Mouse (Mus musculus): ENCODE measurements at regions not wholly inside any gene's neighbourhood (a gene's known extent, or its start where the extent isn't known, plus 50 kb on each side); places are given as distances from the start of the nearest gene placed in this dataset.
A peak's percentile ranks its signal among the peaks of the same experiment; 100 is the strongest.

- 47% methylated on average over 6 of the region's 6 CpGs for WGBS
- Histone ChIP-seq H3K4me3 (replicated peaks; ENCODE audit: extremely low read depth, low read depth, low read length) (no peak overlapping the region), H3K4me1 (ENCODE audit: control insufficient read depth, insufficient read depth, low read length) (no peaks in the 10 kb centered on the region; the same call in 1 of the 2 replicates)
- TF ChIP-seq POLR2A (IDR thresholded peaks at IDR 0.05; ENCODE audit: borderline replicate concordance, extremely low read depth, low read depth, low read length), result no peak
- TF ChIP-seq CTCF (IDR thresholded peaks at IDR 0.05; ENCODE audit: insufficient read depth, low read length), result no peak
- no peak for DNase-seq
Measured at GRCm38 (mm10) chr7:73624992-73625391, 83.4 kb upstream of the Chd2 start.

GRCm38 (mm10) chr7:73624093-73624600, 82.5 kb upstream of the Chd2 start:
- WGBS, result 64% methylated on average over 3 of the region's 3 CpGs
- TF ChIP-seq POLR2A (IDR thresholded peaks at IDR 0.05; ENCODE audit: borderline replicate concordance, extremely low read depth, low read depth, low read length), result no peak
- no peak for TF ChIP-seq CTCF (IDR thresholded peaks at IDR 0.05; ENCODE audit: insufficient read depth, low read length)
- no peak overlapping the region for H3K4me3 ChIP-seq (replicated peaks; ENCODE audit: extremely low read depth, low read depth, low read length)
- no peaks in the 10 kb centered on the region; the same call in 1 of the 2 replicates for H3K4me1 ChIP-seq (ENCODE audit: control insufficient read depth, insufficient read depth, low read length)
- peak; percentile 55 for DNase-seq

- 82% methylated on average over 2 of the region's 2 CpGs for WGBS
- H3K4me3 ChIP-seq (replicated peaks; ENCODE audit: extremely low read depth, low read depth, low read length), result no peak overlapping the region
Measured at GRCm38 (mm10) chr7:73622468-73622867, 80.8 kb upstream of the Chd2 start.

GRCm38 (mm10) chr7:73620341-73620740, 78.7 kb upstream of the Chd2 start:
- 85% methylated on average over 9 of the region's 9 CpGs for WGBS
- no peak for DNase-seq

More at GRCm38 (mm10) chr7:73622468-73622867, 80.8 kb upstream of the Chd2 start:
- H3K4me1 ChIP-seq (ENCODE audit: control insufficient read depth, insufficient read depth, low read length), result no peaks in the 10 kb centered on the region; the same call in 1 of the 2 replicates
- no peak for TF ChIP-seq CTCF (IDR thresholded peaks at IDR 0.05; ENCODE audit: insufficient read depth, low read length)
- TF ChIP-seq POLR2A (IDR thresholded peaks at IDR 0.05; ENCODE audit: borderline replicate concordance, extremely low read depth, low read depth, low read length), result no peak
- DNase-seq, result no peak

GRCm38 (mm10) chr7:73618758-73619416, 77.3 kb upstream of the Chd2 start:
- Histone ChIP-seq H3K4me3 (replicated peaks; ENCODE audit: extremely low read depth, low read depth, low read length) (peak overlapping the region; percentile 86), H3K4me1 (ENCODE audit: control insufficient read depth, insufficient read depth, low read length) (peaks cover 7% of the 10 kb centered on the region)
- TF ChIP-seq CTCF (IDR thresholded peaks at IDR 0.05; ENCODE audit: insufficient read depth, low read length) (no peak), POLR2A (IDR thresholded peaks at IDR 0.05; ENCODE audit: borderline replicate concordance, extremely low read depth, low read depth, low read length) (no peak)
- WGBS, result under 1% methylated on average over 25 of the region's 25 CpGs
- DNase-seq, result no peak

More at GRCm38 (mm10) chr7:73620341-73620740, 78.7 kb upstream of the Chd2 start:
- Histone ChIP-seq H3K4me3 (replicated peaks; ENCODE audit: extremely low read depth, low read depth, low read length) (no peak overlapping the region), H3K4me1 (ENCODE audit: control insufficient read depth, insufficient read depth, low read length) (peaks cover 5% of the 10 kb centered on the region)
- TF ChIP-seq POLR2A (IDR thresholded peaks at IDR 0.05; ENCODE audit: borderline replicate concordance, extremely low read depth, low read depth, low read length), result no peak
- TF ChIP-seq CTCF (IDR thresholded peaks at IDR 0.05; ENCODE audit: insufficient read depth, low read length), result no peak

- under 1% methylated on average over 85 of the region's 86 CpGs for WGBS
- TF ChIP-seq POLR2A (IDR thresholded peaks at IDR 0.05; ENCODE audit: borderline replicate concordance, extremely low read depth, low read depth, low read length) (peak; percentile 98), CTCF (IDR thresholded peaks at IDR 0.05; ENCODE audit: insufficient read depth, low read length) (peak; percentile 42; the same call in 1 of the 2 replicates)
- peak; percentile 99 for DNase-seq
- H3K4me3 ChIP-seq (replicated peaks; ENCODE audit: extremely low read depth, low read depth, low read length), result peak overlapping the region; percentile 91
- H3K4me1 ChIP-seq (ENCODE audit: control insufficient read depth, insufficient read depth, low read length), result peaks cover 7% of the 10 kb centered on the region
Measured at GRCm38 (mm10) chr7:73617910-73618757, 76.5 kb upstream of the Chd2 start.

GRCm38 (mm10) chr7:73616971-73617906, 75.6 kb upstream of the Chd2 start:
- WGBS, result 8% methylated on average over 21 of the region's 21 CpGs
- peak; percentile 69 for DNase-seq
- H3K4me3 ChIP-seq (replicated peaks; ENCODE audit: extremely low read depth, low read depth, low read length), result peak overlapping the region; percentile 91
- H3K4me1 ChIP-seq (ENCODE audit: control insufficient read depth, insufficient read depth, low read length), result peaks cover 7% of the 10 kb centered on the region
- no peak for TF ChIP-seq CTCF (IDR thresholded peaks at IDR 0.05; ENCODE audit: insufficient read depth, low read length)
- TF ChIP-seq POLR2A (IDR thresholded peaks at IDR 0.05; ENCODE audit: borderline replicate concordance, extremely low read depth, low read depth, low read length), result peak; percentile 40; the same call in 1 of the 2 replicates

GRCm38 (mm10) chr7:73616015-73616414, 74.4 kb upstream of the Chd2 start:
- no peak for DNase-seq
- Histone ChIP-seq H3K4me3 (replicated peaks; ENCODE audit: extremely low read depth, low read depth, low read length) (no peak overlapping the region), H3K4me1 (ENCODE audit: control insufficient read depth, insufficient read depth, low read length) (peaks cover 7% of the 10 kb centered on the region)
- TF ChIP-seq POLR2A (IDR thresholded peaks at IDR 0.05; ENCODE audit: borderline replicate concordance, extremely low read depth, low read depth, low read length) (no peak), CTCF (IDR thresholded peaks at IDR 0.05; ENCODE audit: insufficient read depth, low read length) (no peak)
- WGBS, result 48% methylated on average over 11 of the region's 11 CpGs

All from lung, adult 2 months (tissue).